Mouse (Mus musculus): ENCODE measurements around the gene Cpn2. TPM values are rescaled to one million over a fixed set of nuclear protein-coding genes. Genes with fewer than 3 reads are reported as not detected.

The Cpn2 gene
- polyA plus RNA-seq, 1 experiment from 2014 or later: not detected

GRCm38 (mm10) chr16:30302686-30303085 lies 35.4 kb upstream of the Cpn2 start:
- Histone ChIP-seq H3K4me2 (no peak overlapping the region), H3K36me3 (no peaks in the 10 kb centered on the region), H3K9ac (replicated peaks) (no peak overlapping the region), H3K9me3 (no peaks in the 10 kb centered on the region), H3K27me3 (peaks cover 61% of the 10 kb centered on the region), H3K4me3 (replicated peaks) (no peak overlapping the region), H3K27ac (no peak overlapping the region), H3K4me1 (replicated peaks) (0 out of 2 replicates have a peak, but pooled peaks cover 5% of the 10 kb centered on the region)
- 86% methylated on average over 6 of the region's 6 CpGs for WGBS
- no peak for ATAC-seq (ENCODE audit: insufficient number of reproducible peaks, insufficient read depth, low FRiP score, low TSS enrichment, low read depth)

GRCm38 (mm10) chr16:30299711-30300277 lies 32.5 kb upstream of the Cpn2 start:
- H3K27me3 ChIP-seq: peaks cover 46% of the 10 kb centered on the region
- H3K27ac ChIP-seq: no peak overlapping the region
- H3K4me2 ChIP-seq: no peak overlapping the region
- no peak overlapping the region for H3K9ac ChIP-seq (replicated peaks)
- no peaks in the 10 kb centered on the region for H3K36me3 ChIP-seq
- no peaks in the 10 kb centered on the region for H3K4me1 ChIP-seq (replicated peaks)
- ATAC-seq (ENCODE audit: insufficient number of reproducible peaks, insufficient read depth, low FRiP score, low TSS enrichment, low read depth): no peak
- 65% methylated on average over 10 of the region's 10 CpGs for WGBS
- H3K9me3 ChIP-seq: no peaks in the 10 kb centered on the region
- no peak overlapping the region for H3K4me3 ChIP-seq (replicated peaks)

GRCm38 (mm10) chr16:30297450-30297849 lies 30.2 kb upstream of the Cpn2 start:
- WGBS: 86% methylated on average over 7 of the region's 7 CpGs
- no peak overlapping the region for H3K4me2 ChIP-seq
- no peak overlapping the region for H3K27ac ChIP-seq
- H3K9me3 ChIP-seq: no peaks in the 10 kb centered on the region
- no peak for ATAC-seq (ENCODE audit: insufficient number of reproducible peaks, insufficient read depth, low FRiP score, low TSS enrichment, low read depth)
- no peaks in the 10 kb centered on the region for H3K36me3 ChIP-seq
- no peak overlapping the region for H3K9ac ChIP-seq (replicated peaks)
- H3K4me1 ChIP-seq (replicated peaks): no peaks in the 10 kb centered on the region
- no peak overlapping the region for H3K4me3 ChIP-seq (replicated peaks)
- peaks cover 28% of the 10 kb centered on the region for H3K27me3 ChIP-seq

GRCm38 (mm10) chr16:30296601-30297275 lies 29.4 kb upstream of the Cpn2 start:
- H3K9ac ChIP-seq (replicated peaks): no peak overlapping the region
- H3K27ac ChIP-seq: no peak overlapping the region
- H3K4me3 ChIP-seq (replicated peaks): no peak overlapping the region
- no peaks in the 10 kb centered on the region for H3K9me3 ChIP-seq
- ATAC-seq (ENCODE audit: insufficient number of reproducible peaks, insufficient read depth, low FRiP score, low TSS enrichment, low read depth): no peak
- 82% methylated on average over 11 of the region's 11 CpGs for WGBS
- H3K27me3 ChIP-seq: peaks cover 24% of the 10 kb centered on the region
- H3K4me1 ChIP-seq (replicated peaks): no peaks in the 10 kb centered on the region
- H3K4me2 ChIP-seq: no peak overlapping the region
- no peaks in the 10 kb centered on the region for H3K36me3 ChIP-seq

- no peak overlapping the region for H3K27ac ChIP-seq
- no peaks in the 10 kb centered on the region for H3K36me3 ChIP-seq
- ATAC-seq (ENCODE audit: insufficient number of reproducible peaks, insufficient read depth, low FRiP score, low TSS enrichment, low read depth): no peak
- no peak overlapping the region for H3K4me2 ChIP-seq
- H3K27me3 ChIP-seq: peaks cover 10% of the 10 kb centered on the region; the same call in 1 of the 2 replicates
- H3K9me3 ChIP-seq: no peaks in the 10 kb centered on the region
- no peak overlapping the region for H3K9ac ChIP-seq (replicated peaks)
- 92% methylated on average over 7 of the region's 7 CpGs for WGBS
- H3K4me1 ChIP-seq (replicated peaks): no peaks in the 10 kb centered on the region
- H3K4me3 ChIP-seq (replicated peaks): no peak overlapping the region
Measured at GRCm38 (mm10) chr16:30295106-30295505, 27.8 kb upstream of the Cpn2 start.

- Histone ChIP-seq H3K27ac (no peak overlapping the region), H3K27me3 (peaks cover 6% of the 10 kb centered on the region; the same call in 1 of the 2 replicates), H3K4me1 (replicated peaks) (peaks cover 7% of the 10 kb centered on the region), H3K4me2 (no peak overlapping the region), H3K9me3 (no peaks in the 10 kb centered on the region), H3K4me3 (replicated peaks) (no peak overlapping the region), H3K9ac (replicated peaks) (no peak overlapping the region), H3K36me3 (no peaks in the 10 kb centered on the region)
- no peak for ATAC-seq (ENCODE audit: insufficient number of reproducible peaks, insufficient read depth, low FRiP score, low TSS enrichment, low read depth)
- 63% methylated on average over 6 of the region's 6 CpGs for WGBS
Measured at GRCm38 (mm10) chr16:30290436-30290835, 23.1 kb upstream of the Cpn2 start.

GRCm38 (mm10) chr16:30285701-30286100 lies 18.4 kb upstream of the Cpn2 start:
- Histone ChIP-seq H3K9me3 (no peaks in the 10 kb centered on the region), H3K9ac (replicated peaks) (no peak overlapping the region), H3K4me3 (replicated peaks) (no peak overlapping the region), H3K4me2 (no peak overlapping the region), H3K4me1 (replicated peaks) (peaks cover 38% of the 10 kb centered on the region), H3K27me3 (peaks cover 27% of the 10 kb centered on the region), H3K27ac (no peak overlapping the region), H3K36me3 (no peaks in the 10 kb centered on the region)
- 57% methylated on average over 4 of the region's 4 CpGs for WGBS
- no peak for ATAC-seq (ENCODE audit: insufficient number of reproducible peaks, insufficient read depth, low FRiP score, low TSS enrichment, low read depth)

- H3K9ac ChIP-seq (replicated peaks): no peak overlapping the region
- peak overlapping the region; percentile 22 for H3K4me3 ChIP-seq (replicated peaks)
- no peak for ATAC-seq (ENCODE audit: insufficient number of reproducible peaks, insufficient read depth, low FRiP score, low TSS enrichment, low read depth)
Measured at GRCm38 (mm10) chr16:30283743-30284337, 16.5 kb upstream of the Cpn2 start.

GRCm38 (mm10) chr16:30282844-30283495 lies 15.7 kb upstream of the Cpn2 start, which contains the start of gene Lrrc15:
Gene Lrrc15, minus strand, starts transcription at chr16:30283256.
- no peaks in the 10 kb centered on the region for H3K36me3 ChIP-seq
- 4% methylated on average over 34 of the region's 34 CpGs for WGBS
- H3K27me3 ChIP-seq: peaks cover 27% of the 10 kb centered on the region
- peak within 1 kb of the TSS; percentile 35; the same call in 1 of the 2 replicates for H3K9ac ChIP-seq (replicated peaks)
- H3K4me3 ChIP-seq (replicated peaks): peak within 1 kb of the TSS; percentile 36
- peak within 1 kb of the TSS; percentile 73 for H3K4me2 ChIP-seq
- no peak within 1 kb of the TSS for H3K27ac ChIP-seq
- no peaks in the 10 kb centered on the region for H3K9me3 ChIP-seq
- peaks cover 51% of the 10 kb centered on the region for H3K4me1 ChIP-seq (replicated peaks)
- no peak for ATAC-seq (ENCODE audit: insufficient number of reproducible peaks, insufficient read depth, low FRiP score, low TSS enrichment, low read depth)

More at GRCm38 (mm10) chr16:30283743-30284337, 16.5 kb upstream of the Cpn2 start:
- H3K27ac ChIP-seq: no peak overlapping the region
- WGBS: 3% methylated on average over 15 of the region's 15 CpGs
- no peaks in the 10 kb centered on the region for H3K9me3 ChIP-seq
- peak overlapping the region; percentile 73 for H3K4me2 ChIP-seq
- no peaks in the 10 kb centered on the region for H3K36me3 ChIP-seq
- H3K4me1 ChIP-seq (replicated peaks): peaks cover 45% of the 10 kb centered on the region
- peaks cover 27% of the 10 kb centered on the region for H3K27me3 ChIP-seq

- no peaks in the 10 kb centered on the region for H3K9me3 ChIP-seq
- 5% methylated on average over 4 of the region's 4 CpGs for WGBS
- ATAC-seq (ENCODE audit: insufficient number of reproducible peaks, insufficient read depth, low FRiP score, low TSS enrichment, low read depth): peak; percentile 28
- peak overlapping the region; percentile 69 for H3K27ac ChIP-seq
- peak overlapping the region; percentile 42 for H3K4me2 ChIP-seq
- no peak overlapping the region for H3K9ac ChIP-seq (replicated peaks)
- no peak overlapping the region for H3K4me3 ChIP-seq (replicated peaks)
- H3K4me1 ChIP-seq (replicated peaks): peaks cover 53% of the 10 kb centered on the region
- H3K36me3 ChIP-seq: no peaks in the 10 kb centered on the region
- H3K27me3 ChIP-seq: peaks cover 27% of the 10 kb centered on the region
Measured at GRCm38 (mm10) chr16:30280676-30281297, 13.5 kb upstream of the Cpn2 start.

- H3K27me3 ChIP-seq: peaks cover 15% of the 10 kb centered on the region
- H3K4me3 ChIP-seq (replicated peaks): no peak overlapping the region
- H3K9ac ChIP-seq (replicated peaks): no peak overlapping the region
- H3K4me2 ChIP-seq: no peak overlapping the region
- ATAC-seq (ENCODE audit: insufficient number of reproducible peaks, insufficient read depth, low FRiP score, low TSS enrichment, low read depth): no peak
- peaks cover 44% of the 10 kb centered on the region for H3K4me1 ChIP-seq (replicated peaks)
- 62% methylated on average over 11 of the region's 11 CpGs for WGBS
- no peaks in the 10 kb centered on the region for H3K9me3 ChIP-seq
- no peak overlapping the region for H3K27ac ChIP-seq
- H3K36me3 ChIP-seq: no peaks in the 10 kb centered on the region
Measured at GRCm38 (mm10) chr16:30278406-30278805, 11.1 kb upstream of the Cpn2 start.

Measured in limb, embryonic 12.5 days (tissue).